Mouse (Mus musculus): ENCODE measurements at regions not wholly inside any gene's neighbourhood (a gene's known extent, or its start where the extent isn't known, plus 50 kb on each side); places are given as distances from the start of the nearest gene placed in this dataset.

DNA sequence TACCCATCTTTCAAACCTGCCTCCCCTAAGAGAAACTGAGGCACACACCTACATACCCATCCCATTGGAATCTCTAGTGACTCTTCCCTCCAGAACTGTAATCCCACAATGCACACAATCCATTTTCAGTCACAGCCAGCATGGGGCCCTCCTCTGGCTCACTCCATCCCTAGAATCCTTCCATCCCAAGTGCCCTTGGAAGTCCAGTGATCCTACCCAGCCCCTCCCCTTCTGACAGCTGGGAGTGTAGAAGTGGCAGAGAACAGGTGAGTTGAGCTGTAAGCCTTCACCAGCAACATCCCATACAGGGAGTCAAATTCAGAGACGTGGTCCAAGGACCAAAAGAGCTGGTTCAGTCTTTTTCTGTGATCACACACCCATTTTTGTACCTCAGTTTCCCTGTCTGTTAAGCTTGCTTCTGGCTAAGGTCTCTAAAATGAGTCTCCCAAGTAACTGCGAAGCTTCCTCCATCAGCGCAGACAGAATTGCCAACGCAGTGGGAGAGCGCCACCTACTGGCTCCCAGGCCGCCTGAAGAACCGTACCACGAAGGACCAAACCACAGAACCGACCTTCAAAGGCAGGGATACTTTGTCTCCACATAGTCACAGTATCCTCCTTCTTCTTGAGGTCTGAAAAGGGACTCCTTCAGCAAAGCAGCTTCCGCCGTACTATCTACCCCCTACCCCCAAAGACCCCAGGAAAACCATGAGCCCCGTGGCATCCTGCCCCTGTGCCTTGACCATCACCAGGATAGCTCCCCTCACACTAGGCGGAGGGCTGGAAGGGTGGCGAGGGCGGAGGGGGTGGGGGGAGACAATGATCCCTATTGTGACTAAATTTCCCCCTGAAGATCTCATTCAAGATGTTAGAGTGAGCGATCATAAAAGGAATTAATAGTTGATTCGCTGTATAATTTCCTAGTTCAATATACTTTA is 67.0 kb upstream of the Top1 start:
- peak; percentile 95 for TF ChIP-seq CTCF (IDR thresholded peaks at IDR 0.05; ENCODE audit: low read depth)
- TF ChIP-seq EP300 (IDR thresholded peaks at IDR 0.05; ENCODE audit: low read depth), result no peak
